Mouse (Mus musculus): ENCODE results near the gene Lsm12.
"Not testable (repeated sequence)": the region's sequence is repeated elsewhere in the genome, so short reads cannot be mapped to it uniquely, and the experiment has no call there.

Lsm12 gene

GRCm38 (mm10) chr11:102186235-102186634, 1.1 kb upstream of the Lsm12 start:
- no peak for DNase-seq (ENCODE audit: low read depth, low spot score)

- DNase-seq (ENCODE audit: low read depth, low spot score), result no peak
These were observed 581 bp upstream of the Lsm12 start for GRCm38 (mm10) chr11:102185677-102186076.

- DNase-seq (ENCODE audit: low read depth, low spot score), result no peak
These were observed 847 bp downstream of the Lsm12 start for GRCm38 (mm10) chr11:102184253-102184645.

GRCm38 (mm10) chr11:102179836-102180235, 5.3 kb downstream of the Lsm12 start:
- DNase-seq (ENCODE audit: low read depth, low spot score), result no peak

- no peak for DNase-seq (ENCODE audit: low read depth, low spot score)
These were observed 16.4 kb downstream of the Lsm12 start for GRCm38 (mm10) chr11:102168689-102169088.

GRCm38 (mm10) chr11:102167539-102167938, 17.6 kb downstream of the Lsm12 start:
- no peak for DNase-seq (ENCODE audit: low read depth, low spot score)

- peak; percentile 60 for DNase-seq (ENCODE audit: low read depth, low spot score)
These were observed 18.9 kb downstream of the Lsm12 start for GRCm38 (mm10) chr11:102165971-102166722.

GRCm38 (mm10) chr11:102159781-102160180, 25.3 kb downstream of the Lsm12 start:
- DNase-seq (ENCODE audit: low read depth, low spot score), result no peak

- not testable (repeated sequence) for DNase-seq (ENCODE audit: low read depth, low spot score)
These were observed 27.1 kb downstream of the Lsm12 start for GRCm38 (mm10) chr11:102158024-102158423.

- no peak for DNase-seq (ENCODE audit: low read depth, low spot score)
These were observed 28.4 kb downstream of the Lsm12 start for GRCm38 (mm10) chr11:102156786-102157089.

- peak; percentile 95 for DNase-seq (ENCODE audit: low read depth, low spot score)
These were observed 28.9 kb downstream of the Lsm12 start, which contains the start of gene Tmem101 for GRCm38 (mm10) chr11:102156039-102156785. Tmem101 (minus strand) TSS chr11:102156404.

GRCm38 (mm10) chr11:102147213-102147989, 37.7 kb downstream of the Lsm12 start:
- no peak for DNase-seq (ENCODE audit: low read depth, low spot score)

GRCm38 (mm10) chr11:102146531-102146930, 38.6 kb downstream of the Lsm12 start:
- DNase-seq (ENCODE audit: low read depth, low spot score), result no peak

GRCm38 (mm10) chr11:102146005-102146404, 39.1 kb downstream of the Lsm12 start:
- DNase-seq (ENCODE audit: low read depth, low spot score), result no peak

- no peak for DNase-seq (ENCODE audit: low read depth, low spot score)
These were observed 39.6 kb downstream of the Lsm12 start, which contains the start of gene Nags for GRCm38 (mm10) chr11:102145471-102146001. Nags (plus strand) TSS chr11:102145513.

- no peak for DNase-seq (ENCODE audit: low read depth, low spot score)
These were observed 40.1 kb downstream of the Lsm12 start for GRCm38 (mm10) chr11:102144957-102145470.

- no peak for DNase-seq (ENCODE audit: low read depth, low spot score)
These were observed 42.7 kb downstream of the Lsm12 start for GRCm38 (mm10) chr11:102142355-102142754.

- DNase-seq (ENCODE audit: low read depth, low spot score), result no peak
These were observed 44.6 kb downstream of the Lsm12 start for GRCm38 (mm10) chr11:102140508-102140907.

- DNase-seq (ENCODE audit: low read depth, low spot score), result peak; percentile 27
These were observed 46.7 kb downstream of the Lsm12 start for GRCm38 (mm10) chr11:102138447-102138740.

GRCm38 (mm10) chr11:102137625-102138446, 47.3 kb downstream of the Lsm12 start:
- DNase-seq (ENCODE audit: low read depth, low spot score), result no peak

GRCm38 (mm10) chr11:102134516-102134915, 50.6 kb downstream of the Lsm12 start:
- DNase-seq (ENCODE audit: low read depth, low spot score), result no peak

All from telencephalon, adult 2 months (tissue).